Mouse (Mus musculus) forebrain, embryonic 12.5 days (tissue): ENCODE measurements around the gene Qtrt2. TPM values are rescaled to one million over a fixed set of nuclear protein-coding genes. Genes with fewer than 3 reads are reported as not detected.

ENCODE experiments used
- polyA plus RNA-seq: library from polyadenylated mRNA; unstranded; fragments of >200 nt; fragmentation: Nextera tagmentation; extraction: Ambion mirVana; gene quantifications from 2 replicates; pipeline ENCODE4 v1.2.1, GENCODE M21; 2016

Qtrt2 gene
- polyA plus RNA-seq, 1 experiment from 2014 or later: 34.7 TPM

Other genes starting within 250 kb of the Qtrt2 start
- 0.13 and 0.27 TPM in 2 replicates for gene Drd3, start 172.8 kb downstream of the Qtrt2 start, polyA plus RNA-seq
- gene Ccdc191, start 37.0 kb downstream of the Qtrt2 start, polyA plus RNA-seq: 17.3 and 17.6 TPM in 2 replicates
- gene Zdhhc23, start 53.0 kb upstream of the Qtrt2 start, polyA plus RNA-seq: 0.62 and 0.66 TPM in 2 replicates
- gene Gramd1c, start 136.5 kb upstream of the Qtrt2 start, polyA plus RNA-seq: 3.8 and 3.9 TPM in 2 replicates
- gene Atp6v1a, start 212.9 kb upstream of the Qtrt2 start, polyA plus RNA-seq: 55.2 and 60.1 TPM in 2 replicates
- 116 and 117 TPM in 2 replicates for gene Naa50, start 213.0 kb upstream of the Qtrt2 start, polyA plus RNA-seq
- 4.7 and 4.8 TPM in 2 replicates for gene Usf3, start 246.4 kb upstream of the Qtrt2 start, polyA plus RNA-seq